Mouse (Mus musculus) lung, postnatal 0 days (tissue): ENCODE data around the gene Farp1.

Experiments
- CTCF ChIP-seq: IDR thresholded peaks from 2 replicates; pipeline ENCODE4 v1.5.1; 2016; ENCODE audit warnings: antibody characterized with exemption, mild to moderate bottlenecking
- EP300 ChIP-seq: IDR thresholded peaks from 2 replicates; pipeline ENCODE4 v1.6.1; 2016; ENCODE audit warnings: antibody characterized with exemption, mild to moderate bottlenecking, control low read depth

- TF ChIP-seq CTCF (no peak), EP300 (no peak)
Observed at GRCm38 (mm10) chr14:121186402-121186894, 151.4 kb downstream of the Farp1 start.
